Mouse (Mus musculus) embryonic fibroblast, embryonic 13.5 days (primary cell): ENCODE data around the gene Sod1.

Source experiments
- CTCF ChIP-seq: IDR thresholded peaks from 2 replicates; pipeline ENCODE4 v1.5.1; 2011; ENCODE audit warnings: mild to moderate bottlenecking, control low read depth, low read length, moderate library complexity, borderline replicate concordance; ENCODE audit not compliant: insufficient read depth
- POLR2A ChIP-seq: IDR thresholded peaks from 2 replicates; pipeline ENCODE4 v1.6.1; 2011; ENCODE audit warnings: low read depth, mild to moderate bottlenecking, control low read depth, low read length, moderate library complexity

- TF ChIP-seq CTCF (no peak), POLR2A (no peak)
Measured at GRCm38 (mm10) chr16:90220892-90221431, 408 bp downstream of the Sod1 start.
